Mouse (Mus musculus): ENCODE results near the gene Parp6.

DNA sequence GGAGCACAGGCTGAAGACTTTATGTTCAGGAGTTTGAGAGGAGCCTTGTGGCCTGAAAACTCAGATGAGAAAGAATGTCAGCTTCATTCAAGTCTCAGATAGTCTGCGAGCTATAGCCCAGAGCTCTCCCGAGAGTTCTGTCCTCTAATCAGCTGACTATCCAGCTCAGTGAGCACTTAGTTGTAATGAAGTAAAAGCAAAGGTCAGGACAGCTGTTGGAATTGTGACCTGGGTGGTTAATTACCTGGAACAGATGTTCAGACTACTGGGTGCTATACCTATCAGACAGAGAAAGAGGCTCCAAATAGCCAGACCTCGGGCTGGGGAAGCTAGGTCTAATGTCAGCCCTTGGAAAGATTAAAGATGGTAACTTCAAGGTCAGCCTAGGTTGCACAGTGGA, 46.9 kb downstream of the Parp6 start:
- TF ChIP-seq EP300 (IDR thresholded peaks at IDR 0.05; ENCODE audit: insufficient read depth, low read depth, low read length) (no peak), POLR2A (IDR thresholded peaks at IDR 0.05; ENCODE audit: insufficient read depth, low read length) (no peak), CTCF (IDR thresholded peaks at IDR 0.05; ENCODE audit: low read depth, low read length) (no peak)

Measured in ES-Bruce4 (cell line).